Mouse (Mus musculus) forebrain, postnatal 0 days (tissue): ENCODE measurements around the gene Tmem135. TPM values are rescaled to one million over a fixed set of nuclear protein-coding genes. Genes with fewer than 3 reads are reported as not detected.

ENCODE experiments used
- ATAC-seq: fragments of 200-750 bp; cut with Nextera tagmentation; 2 replicates; pipeline ENCODE4 v1.8.0; 2017; ENCODE audit warnings: mild to moderate bottlenecking, moderate library complexity
- DNase-seq: peaks from one replicate; pipeline ENCODE4 v3.0.0-alpha.2; 2015
- H3K27ac ChIP-seq: fragments of 300-500 bp; sonication (generic); 2 replicates; pipeline ENCODE4 v1.5.1; 2014; ENCODE audit warnings: low read depth, mild to moderate bottlenecking, antibody characterized with exemption, low read length, moderate library complexity, mixed read lengths
- H3K27me3 ChIP-seq: fragments of 300-500 bp; sonication (generic); 2 replicates; pipeline ENCODE4 v1.6.1; 2014; ENCODE audit warnings: mild to moderate bottlenecking, low read length, mixed read lengths; ENCODE audit not compliant: insufficient read depth
- H3K36me3 ChIP-seq: fragments of 300-500 bp; sonication (generic); 2 replicates; pipeline ENCODE4 v1.6.1; 2014; ENCODE audit warnings: mild to moderate bottlenecking, moderate library complexity; ENCODE audit not compliant: insufficient read depth
- H3K4me1 ChIP-seq: fragments of 300-500 bp; sonication (generic); 2 replicates; pipeline ENCODE4 v1.6.1; 2014; ENCODE audit warnings: antibody characterized with exemption; ENCODE audit not compliant: insufficient read depth
- H3K4me2 ChIP-seq: fragments of 300-500 bp; sonication (generic); 2 replicates; pipeline ENCODE4 v1.6.1; 2014; ENCODE audit warnings: low read depth, mild to moderate bottlenecking, moderate library complexity
- H3K4me3 ChIP-seq: fragments of 300-500 bp; sonication (generic); 2 replicates; pipeline ENCODE4 v1.5.1; 2014; ENCODE audit warnings: low read depth, low read length, mixed read lengths
- H3K9ac ChIP-seq: fragments of 300-500 bp; sonication (generic); 2 replicates; pipeline ENCODE4 v1.6.1; 2014; ENCODE audit warnings: mild to moderate bottlenecking
- H3K9me3 ChIP-seq: fragments of 300-500 bp; sonication (generic); 2 replicates; pipeline ENCODE4 v1.6.1; 2016; ENCODE audit warnings: low read length
- CTCF ChIP-seq: sonication (generic); IDR thresholded peaks from 2 replicates; pipeline ENCODE4 v1.5.1; 2016; ENCODE audit warnings: antibody characterized with exemption, control low read depth, low read depth
- WGBS: fragments of 180-500 bp; shearing (Covaris S2); extraction: QIAGEN DNeasy Blood & Tissue Kit; methylation state at CpG from one replicate; pipeline ENCODE4 v1.1.7; 2014; 5-methylcytosine and 5-hydroxymethylcytosine counted together
- polyA plus RNA-seq: library from polyadenylated mRNA; unstranded; fragments of >200 nt; fragmentation: Nextera tagmentation; extraction: Ambion mirVana; gene quantifications from 2 replicates; pipeline ENCODE4 v1.2.1, GENCODE M21; 2015
- total RNA-seq: library from RNA; depleted of rRNA; stranded (reverse); fragments of >200 nt; gene quantifications from 2 replicates; pipeline ENCODE4 v1.2.3, GENCODE M21; 2014

Tmem135 gene
- total and polyA plus RNA-seq, 2 experiments from 2014 or later: 23.2 to 27.9 TPM

- 78% methylated on average over 3 of the region's 3 CpGs for WGBS
- Histone ChIP-seq H3K9ac (no peak overlapping the region), H3K36me3 (no peaks in the 10 kb centered on the region), H3K27me3 (no peaks in the 10 kb centered on the region), H3K4me3 (no peak overlapping the region), H3K27ac (no peak overlapping the region), H3K9me3 (no peaks in the 10 kb centered on the region), H3K4me2 (no peak overlapping the region), H3K4me1 (no peaks in the 10 kb centered on the region)
- no peak for DNase-seq
- no peak for TF ChIP-seq CTCF
- no peak for ATAC-seq
Measured at GRCm38 (mm10) chr7:89388981-89389380, 15.0 kb downstream of the Tmem135 start.

- Histone ChIP-seq H3K9me3 (no peaks in the 10 kb centered on the region), H3K4me1 (no peaks in the 10 kb centered on the region), H3K27me3 (no peaks in the 10 kb centered on the region), H3K27ac (no peak overlapping the region), H3K4me3 (no peak overlapping the region), H3K36me3 (no peaks in the 10 kb centered on the region), H3K4me2 (no peak overlapping the region), H3K9ac (no peak overlapping the region)
- DNase-seq (no peak), ATAC-seq (no peak)
- WGBS: 96% methylated on average over 3 of the region's 3 CpGs
- TF ChIP-seq CTCF: no peak
Measured at GRCm38 (mm10) chr7:89382892-89383291, 21.1 kb downstream of the Tmem135 start.

- DNase-seq (no peak), ATAC-seq (no peak)
- no peak for TF ChIP-seq CTCF
- no peaks in the 10 kb centered on the region for H3K4me1 ChIP-seq
- H3K4me2 ChIP-seq: no peak overlapping the region
- H3K9me3 ChIP-seq: no peaks in the 10 kb centered on the region
- no peak overlapping the region for H3K9ac ChIP-seq
- no peak overlapping the region for H3K27ac ChIP-seq
- H3K4me3 ChIP-seq: no peak overlapping the region
- H3K27me3 ChIP-seq: no peaks in the 10 kb centered on the region
- H3K36me3 ChIP-seq: no peaks in the 10 kb centered on the region
- WGBS: 34% methylated on average over 7 of the region's 7 CpGs
Measured at GRCm38 (mm10) chr7:89380935-89381705, 22.9 kb downstream of the Tmem135 start.

GRCm38 (mm10) chr7:89371623-89372295 is 32.3 kb downstream of the Tmem135 start:
- no peak overlapping the region for H3K4me3 ChIP-seq
- no peak for ATAC-seq
- no peak for DNase-seq
- no peak for TF ChIP-seq CTCF
- H3K36me3 ChIP-seq: no peaks in the 10 kb centered on the region
- H3K9me3 ChIP-seq: no peaks in the 10 kb centered on the region
- no peak overlapping the region for H3K27ac ChIP-seq
- H3K27me3 ChIP-seq: no peaks in the 10 kb centered on the region
- H3K4me1 ChIP-seq: no peaks in the 10 kb centered on the region
- 84% methylated on average over 6 of the region's 6 CpGs for WGBS
- H3K4me2 ChIP-seq: no peak overlapping the region
- no peak overlapping the region for H3K9ac ChIP-seq

- DNase-seq (peak; percentile 35), ATAC-seq (peak; percentile 53; the same call in 1 of the 2 replicates)
- Histone ChIP-seq H3K27me3 (no peaks in the 10 kb centered on the region), H3K36me3 (no peaks in the 10 kb centered on the region), H3K4me3 (no peak overlapping the region), H3K9me3 (no peaks in the 10 kb centered on the region), H3K4me2 (no peak overlapping the region), H3K9ac (no peak overlapping the region), H3K27ac (no peak overlapping the region), H3K4me1 (no peaks in the 10 kb centered on the region)
- WGBS: 41% methylated on average over 1 of the region's 1 CpGs
- no peak for TF ChIP-seq CTCF
Measured at GRCm38 (mm10) chr7:89370917-89371316, 33.1 kb downstream of the Tmem135 start.

- 86% methylated on average over 1 of the region's 1 CpGs for WGBS
Measured at GRCm38 (mm10) chr7:89370086-89370485, 33.9 kb downstream of the Tmem135 start.

GRCm38 (mm10) chr7:89367643-89368042 is 36.4 kb downstream of the Tmem135 start:
- 24% methylated on average over 3 of the region's 3 CpGs for WGBS
- ATAC-seq (no peak), DNase-seq (no peak)
- H3K4me1 ChIP-seq: no peaks in the 10 kb centered on the region
- no peaks in the 10 kb centered on the region for H3K36me3 ChIP-seq
- no peak overlapping the region for H3K4me3 ChIP-seq
- H3K9ac ChIP-seq: no peak overlapping the region
- H3K9me3 ChIP-seq: no peaks in the 10 kb centered on the region
- TF ChIP-seq CTCF: no peak
- H3K27ac ChIP-seq: no peak overlapping the region
- H3K27me3 ChIP-seq: no peaks in the 10 kb centered on the region
- H3K4me2 ChIP-seq: no peak overlapping the region

More at GRCm38 (mm10) chr7:89370086-89370485, 33.9 kb downstream of the Tmem135 start:
- H3K27me3 ChIP-seq: no peaks in the 10 kb centered on the region
- H3K9ac ChIP-seq: no peak overlapping the region
- no peak overlapping the region for H3K4me2 ChIP-seq
- DNase-seq: no peak
- H3K36me3 ChIP-seq: no peaks in the 10 kb centered on the region
- ATAC-seq: no peak
- H3K27ac ChIP-seq: no peak overlapping the region
- no peaks in the 10 kb centered on the region for H3K9me3 ChIP-seq
- TF ChIP-seq CTCF: no peak
- H3K4me1 ChIP-seq: no peaks in the 10 kb centered on the region
- H3K4me3 ChIP-seq: no peak overlapping the region
